Mouse (Mus musculus): ENCODE data around the gene Abca8a. TPM values are rescaled to one million over a fixed set of nuclear protein-coding genes. Genes with fewer than 3 reads are reported as not detected.
"Not testable (repeated sequence)": the region's sequence is repeated elsewhere in the genome, so short reads cannot be mapped to it uniquely, and the experiment has no call there.

The Abca8a gene
- total RNA-seq, 1 experiment from 2014 or later: not detected

- ATAC-seq (ENCODE audit: extremely low read depth, insufficient number of reproducible peaks, low FRiP score, poor library complexity, severe bottlenecking): no peak
Observed at GRCm38 (mm10) chr11:109991270-109991669, 104.5 kb downstream of the Abca8a start.

- no peak for ATAC-seq (ENCODE audit: extremely low read depth, insufficient number of reproducible peaks, low FRiP score, poor library complexity, severe bottlenecking)
Observed at GRCm38 (mm10) chr11:109990256-109990655, 105.5 kb downstream of the Abca8a start.

- ATAC-seq (ENCODE audit: extremely low read depth, insufficient number of reproducible peaks, low FRiP score, poor library complexity, severe bottlenecking): no peak
Observed at GRCm38 (mm10) chr11:109988164-109988563, 107.6 kb downstream of the Abca8a start.

GRCm38 (mm10) chr11:109987460-109988072, 108.2 kb downstream of the Abca8a start:
- ATAC-seq (ENCODE audit: extremely low read depth, insufficient number of reproducible peaks, low FRiP score, poor library complexity, severe bottlenecking): not testable (repeated sequence)

GRCm38 (mm10) chr11:109981872-109982271, 113.9 kb downstream of the Abca8a start:
- ATAC-seq (ENCODE audit: extremely low read depth, insufficient number of reproducible peaks, low FRiP score, poor library complexity, severe bottlenecking): no peak

Other genes starting within 250 kb of the Abca8a start
- gene Abca8b, start 100.1 kb downstream of the Abca8a start, total RNA-seq (2017): 0.47 TPM in 1 of 2 replicates, not detected in the other
- 5.5 and 5.8 TPM in 2 replicates for gene Abca9, start 72.2 kb upstream of the Abca8a start, total RNA-seq (2017)
- gene Abca6, start 155.8 kb upstream of the Abca8a start, total RNA-seq (2017): 2.0 and 3.5 TPM in 2 replicates
- gene Abca5, start 241.7 kb upstream of the Abca8a start, total RNA-seq (2017): 0.98 and 1.0 TPM in 2 replicates

All from neutrophil, adult 5-6 weeks (primary cell).